Mouse (Mus musculus): Measurements from ENCODE around the gene Trpv2. TPM values are rescaled to one million over a fixed set of nuclear protein-coding genes. Genes with fewer than 3 reads are reported as not detected.
"Not testable (repeated sequence)": the region's sequence is repeated elsewhere in the genome, so short reads cannot be mapped to it uniquely, and the experiment has no call there.

Trpv2 gene
- polyA plus RNA-seq, 1 experiment from 2014 or later = 8.2 TPM

- peak within 1 kb of the TSS; percentile 85 for H3K9ac ChIP-seq
- H3K36me3 ChIP-seq (ENCODE audit: poor library complexity, severe bottlenecking) = no peaks in the 10 kb centered on the region
- peaks cover 67% of the 10 kb centered on the region for H3K4me1 ChIP-seq
- ATAC-seq = peak; percentile 62
- peak within 1 kb of the TSS; percentile 72 for H3K4me3 ChIP-seq
- WGBS = 3% methylated on average over 42 of the region's 86 CpGs
- no peaks in the 10 kb centered on the region for H3K27me3 ChIP-seq
- peak within 1 kb of the TSS; percentile 65 for H3K27ac ChIP-seq
- no peaks in the 10 kb centered on the region for H3K9me3 ChIP-seq (replicated peaks)
- peak within 1 kb of the TSS; percentile 96 for H3K4me2 ChIP-seq
Measured at GRCm38 (mm10) chr11:62647661-62648590, 73.6 kb downstream of the Trpv2 start, which contains the start of gene Lrrc75a. TSS of gene Lrrc75a (minus strand) at chr11:62648523.

- peaks cover 59% of the 10 kb centered on the region for H3K4me1 ChIP-seq
- no peaks in the 10 kb centered on the region for H3K9me3 ChIP-seq (replicated peaks)
- H3K9ac ChIP-seq = peak within 1 kb of the TSS; percentile 85
- H3K36me3 ChIP-seq (ENCODE audit: poor library complexity, severe bottlenecking) = 0 out of 2 replicates have a peak, but pooled peaks cover 4% of the 10 kb centered on the region
- H3K4me3 ChIP-seq = peak within 1 kb of the TSS; percentile 72
- peak within 1 kb of the TSS; percentile 65 for H3K27ac ChIP-seq
- peak within 1 kb of the TSS; percentile 96 for H3K4me2 ChIP-seq
- WGBS = under 1% methylated on average over 24 of the region's 53 CpGs
- ATAC-seq = peak; percentile 87
- no peaks in the 10 kb centered on the region for H3K27me3 ChIP-seq
Measured at GRCm38 (mm10) chr11:62648591-62649391, 74.5 kb downstream of the Trpv2 start, which contains the start of gene Mmgt2. TSS of gene Mmgt2 (plus strand) at chr11:62648664.

GRCm38 (mm10) chr11:62649803-62650202 lies 75.5 kb downstream of the Trpv2 start:
- Histone ChIP-seq H3K4me2 (peak overlapping the region; percentile 96), H3K4me1 (peaks cover 50% of the 10 kb centered on the region)
- ATAC-seq; H3K9me3 ChIP-seq (replicated peaks); H3K4me3 ChIP-seq; H3K36me3 ChIP-seq (ENCODE audit: poor library complexity, severe bottlenecking); H3K9ac ChIP-seq; H3K27me3 ChIP-seq; H3K27ac ChIP-seq: not testable (repeated sequence)
- WGBS = 82% methylated on average over 4 of the region's 4 CpGs

Other genes with a start within 250 kb of the Trpv2 start
- 6.2 and 7.6 TPM in 2 replicates for gene Pigl, start 116.0 kb upstream of the Trpv2 start, polyA plus RNA-seq (2015; fragmentation: Nextera tagmentation; extraction: Ambion mirVana)
- 120 and 170 TPM in 2 replicates for gene Ncor1, start 115.9 kb upstream of the Trpv2 start, polyA plus RNA-seq (2015; fragmentation: Nextera tagmentation; extraction: Ambion mirVana)
- 74.4 and 78.7 TPM in 2 replicates for gene Cenpv, start 35.2 kb upstream of the Trpv2 start, polyA plus RNA-seq (2015; fragmentation: Nextera tagmentation; extraction: Ambion mirVana)
- 4,545 and 4,559 TPM in 2 replicates for gene Ubb, start 23.3 kb upstream of the Trpv2 start, polyA plus RNA-seq (2015; fragmentation: Nextera tagmentation; extraction: Ambion mirVana)
- gene Lrrc75a, start 74.0 kb downstream of the Trpv2 start, polyA plus RNA-seq (2015; fragmentation: Nextera tagmentation; extraction: Ambion mirVana) = 8.0 and 9.4 TPM in 2 replicates
- 31.3 and 33.2 TPM in 2 replicates for gene Mmgt2, start 74.2 kb downstream of the Trpv2 start, polyA plus RNA-seq (2015; fragmentation: Nextera tagmentation; extraction: Ambion mirVana)
- 17.9 and 21.2 TPM in 2 replicates for gene Zfp287, start 157.4 kb downstream of the Trpv2 start, polyA plus RNA-seq (2015; fragmentation: Nextera tagmentation; extraction: Ambion mirVana)
- not detected in 2 replicates for gene Gm10428, start 178.6 kb downstream of the Trpv2 start, polyA plus RNA-seq (2015; fragmentation: Nextera tagmentation; extraction: Ambion mirVana)
- gene Zfp286, start 215.0 kb downstream of the Trpv2 start, polyA plus RNA-seq (2015; fragmentation: Nextera tagmentation; extraction: Ambion mirVana) = 34.9 TPM in 2 replicates
- 3.1 and 3.5 TPM in 2 replicates for gene Trim16, start 245.7 kb downstream of the Trpv2 start, polyA plus RNA-seq (2015; fragmentation: Nextera tagmentation; extraction: Ambion mirVana)